Mouse (Mus musculus) brain, embryonic 14.5 days (tissue): ENCODE data around the gene Fgb.

Experiments used
- CTCF ChIP-seq: fragments of 200-500 bp; IDR thresholded peaks from 2 replicates; pipeline ENCODE4 v1.5.1; 2012; ENCODE audit warnings: inconsistent platforms, mild to moderate bottlenecking, moderate library complexity, borderline replicate concordance; ENCODE audit not compliant: insufficient read depth, insufficient read length; ENCODE audit errors: extremely low read depth
- POLR2A ChIP-seq: fragments of 200-500 bp; IDR thresholded peaks from 2 replicates; pipeline ENCODE4 v1.6.1; 2012; ENCODE audit warnings: mild to moderate bottlenecking, inconsistent platforms, borderline replicate concordance; ENCODE audit not compliant: poor library complexity, insufficient read depth, insufficient read length, severe bottlenecking; ENCODE audit errors: extremely low read depth

- TF ChIP-seq CTCF (peak; percentile 63; the same call in 1 of the 2 replicates), POLR2A (no peak)
These were observed 4.1 kb upstream of the Fgb start for GRCm38 (mm10) chr3:83053758-83054157.
